Mouse (Mus musculus): Measurements from ENCODE around the gene Zfp771. TPM values are rescaled to one million over a fixed set of nuclear protein-coding genes. Genes with fewer than 3 reads are reported as not detected.
"Not testable (repeated sequence)": the region's sequence is repeated elsewhere in the genome, so short reads cannot be mapped to it uniquely, and the experiment has no call there.

Gene Zfp771
- total RNA-seq, 4 experiments from 2014 or later = 32.9 to 46.1 (median 39.7) TPM

DNA sequence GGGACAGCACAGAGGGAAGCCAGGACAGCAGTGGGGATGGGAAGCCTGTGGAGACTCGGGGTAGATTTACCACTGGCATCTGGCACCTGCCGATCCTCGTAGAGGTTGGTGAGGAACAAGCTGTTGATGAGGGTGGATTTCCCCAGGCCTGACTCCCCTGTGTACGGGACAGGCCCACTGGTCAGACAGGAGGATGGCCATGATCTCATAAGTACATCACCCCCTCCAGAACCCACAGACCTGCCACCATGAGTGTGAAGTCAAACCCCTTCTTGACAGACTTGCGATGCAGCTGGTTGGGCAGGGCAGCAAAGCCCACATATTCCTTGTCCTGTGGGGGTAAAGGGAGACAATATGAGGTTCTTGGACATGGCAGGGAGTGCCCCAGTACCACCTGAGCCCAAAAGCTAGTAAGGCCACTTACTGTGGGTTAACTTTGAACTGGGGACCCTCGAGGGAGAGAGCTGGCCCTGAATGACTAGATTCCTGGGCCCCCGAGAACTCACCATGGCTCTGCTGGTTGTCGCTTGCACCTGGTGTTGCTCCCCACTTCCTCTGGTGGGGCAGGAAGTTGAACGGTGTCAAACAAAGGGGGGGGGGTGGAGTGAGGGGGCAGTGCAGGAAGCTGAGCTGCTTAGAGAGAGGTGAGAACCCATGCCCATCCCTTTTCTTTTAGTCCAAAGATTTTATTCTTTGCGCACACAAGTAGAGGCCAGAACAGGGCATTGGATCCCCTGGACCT, 26.0 kb upstream of the Zfp771 start:
- no peak for DNase-seq

DNA sequence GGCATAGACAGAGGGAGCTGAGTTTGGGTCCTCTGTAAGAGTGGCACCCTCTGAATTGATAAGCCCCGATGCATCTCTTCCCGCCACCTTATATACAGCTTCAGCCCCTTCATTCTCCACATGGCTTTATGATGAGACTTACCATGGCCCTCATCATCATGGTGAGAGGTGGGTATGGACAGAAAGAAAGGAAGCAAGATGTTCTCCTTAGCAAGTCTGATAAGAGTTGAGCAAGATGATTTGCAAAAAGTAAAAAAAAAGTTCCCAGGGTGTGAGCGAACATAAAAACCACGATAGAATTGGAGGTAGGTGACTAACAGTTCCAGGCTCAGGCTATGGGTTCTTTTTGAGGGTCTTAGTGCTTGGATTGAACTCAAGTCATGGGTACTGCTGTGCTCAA, 25.4 kb upstream of the Zfp771 start:
- DNase-seq = no peak

DNA sequence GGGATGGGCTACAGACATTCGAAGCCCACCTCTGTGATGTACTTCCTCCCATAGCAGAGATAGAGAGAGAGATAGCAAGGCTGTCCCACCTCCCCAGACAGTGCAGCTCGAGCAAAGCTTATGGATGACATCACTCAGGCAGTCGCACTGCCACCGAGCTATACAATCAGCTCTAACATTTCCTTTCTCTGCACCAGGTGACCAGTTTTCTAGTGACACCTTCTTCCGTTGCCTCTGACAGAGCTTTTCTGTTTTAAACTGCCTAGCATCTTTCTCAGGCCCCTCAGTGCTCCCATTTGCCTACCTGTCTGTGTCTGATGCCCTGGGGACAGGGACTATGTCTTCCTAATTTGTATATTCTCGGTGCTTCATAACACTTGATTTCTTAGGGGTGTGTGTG, 23.6 kb upstream of the Zfp771 start:
- no peak for DNase-seq

DNA sequence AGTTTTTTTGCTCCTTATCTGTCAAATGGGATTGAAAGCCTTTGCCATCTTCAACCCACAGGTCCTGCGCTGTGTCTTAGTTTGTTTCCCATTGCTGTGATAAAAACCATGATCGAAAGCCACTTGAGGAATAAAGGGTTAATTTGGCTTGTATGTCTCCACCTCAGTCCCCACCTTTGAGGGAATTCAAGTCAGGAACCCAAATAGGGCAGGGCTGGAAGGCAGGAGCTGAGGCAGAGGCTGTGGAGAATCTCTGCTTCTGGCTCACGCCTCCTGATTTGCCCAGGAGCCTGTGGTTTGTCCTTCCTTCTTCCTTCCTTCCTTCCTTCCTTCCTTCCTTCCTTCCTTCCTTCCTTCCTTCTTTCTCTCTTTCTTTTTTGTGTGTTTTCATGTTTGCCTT, 21.0 kb upstream of the Zfp771 start:
- no peak for DNase-seq

DNA sequence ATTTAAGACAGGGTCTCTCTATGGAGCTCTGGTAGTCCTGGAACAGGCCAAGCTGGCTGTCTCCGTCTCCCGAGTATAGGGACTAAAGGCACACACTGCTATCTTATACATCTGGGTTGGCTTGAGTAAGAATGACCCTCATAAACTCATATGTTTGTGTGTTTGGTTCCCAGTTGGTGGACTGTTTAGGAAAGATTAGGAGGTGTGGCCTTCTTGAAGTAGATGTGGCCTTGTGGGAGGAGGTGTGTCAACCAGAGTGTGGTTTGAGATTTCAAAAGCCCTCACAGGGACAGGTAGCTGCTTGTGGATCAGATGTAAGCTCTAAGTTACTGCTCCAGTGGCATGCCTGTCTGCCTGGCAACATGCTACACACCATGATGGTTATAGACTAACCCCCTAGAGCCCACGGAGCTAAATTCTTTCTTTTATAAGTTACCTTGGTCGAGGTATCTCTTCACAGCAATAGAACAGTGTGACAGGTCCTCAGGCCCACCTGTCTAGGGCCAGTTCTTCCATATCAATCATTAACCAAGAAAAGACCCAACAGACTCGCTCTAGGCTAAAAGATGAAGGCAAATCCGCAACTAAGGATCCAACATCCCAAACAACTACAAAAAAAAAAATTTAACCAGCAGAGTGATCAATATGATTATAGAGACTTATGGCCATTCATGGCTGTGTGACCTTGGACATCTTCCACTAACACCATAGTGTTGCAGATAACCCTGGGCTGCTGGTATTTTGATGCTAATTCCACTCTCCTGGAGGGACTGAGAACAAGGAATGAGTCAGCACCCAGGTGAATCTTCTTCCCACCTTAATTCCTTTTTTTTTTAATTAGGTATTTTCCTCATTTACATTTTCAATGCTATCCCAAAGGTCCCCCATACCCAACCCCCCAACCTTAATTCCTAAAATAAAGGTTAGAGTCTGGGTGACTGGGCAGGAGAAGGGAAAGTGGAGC, 20.3 kb upstream of the Zfp771 start:
- no peak for DNase-seq

DNA sequence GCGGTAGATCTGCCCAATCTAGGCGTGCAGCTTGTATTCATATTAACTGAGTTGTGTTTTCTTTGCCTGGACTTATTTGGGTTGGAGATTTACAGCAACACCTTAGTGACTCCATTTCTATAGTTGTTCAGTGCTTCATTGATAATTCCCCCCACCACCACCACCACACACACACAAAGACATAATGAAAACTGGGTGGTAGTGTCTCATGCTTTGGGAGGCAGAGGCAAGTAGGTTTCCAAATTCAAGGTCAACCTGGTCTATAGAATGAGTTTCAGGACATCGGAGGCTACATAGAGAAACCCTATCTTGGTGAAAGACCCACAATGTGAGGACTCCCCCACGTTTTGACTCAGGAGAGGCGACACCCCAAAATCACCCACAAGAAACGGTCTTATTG, 19.5 kb upstream of the Zfp771 start:
- DNase-seq = no peak

DNA sequence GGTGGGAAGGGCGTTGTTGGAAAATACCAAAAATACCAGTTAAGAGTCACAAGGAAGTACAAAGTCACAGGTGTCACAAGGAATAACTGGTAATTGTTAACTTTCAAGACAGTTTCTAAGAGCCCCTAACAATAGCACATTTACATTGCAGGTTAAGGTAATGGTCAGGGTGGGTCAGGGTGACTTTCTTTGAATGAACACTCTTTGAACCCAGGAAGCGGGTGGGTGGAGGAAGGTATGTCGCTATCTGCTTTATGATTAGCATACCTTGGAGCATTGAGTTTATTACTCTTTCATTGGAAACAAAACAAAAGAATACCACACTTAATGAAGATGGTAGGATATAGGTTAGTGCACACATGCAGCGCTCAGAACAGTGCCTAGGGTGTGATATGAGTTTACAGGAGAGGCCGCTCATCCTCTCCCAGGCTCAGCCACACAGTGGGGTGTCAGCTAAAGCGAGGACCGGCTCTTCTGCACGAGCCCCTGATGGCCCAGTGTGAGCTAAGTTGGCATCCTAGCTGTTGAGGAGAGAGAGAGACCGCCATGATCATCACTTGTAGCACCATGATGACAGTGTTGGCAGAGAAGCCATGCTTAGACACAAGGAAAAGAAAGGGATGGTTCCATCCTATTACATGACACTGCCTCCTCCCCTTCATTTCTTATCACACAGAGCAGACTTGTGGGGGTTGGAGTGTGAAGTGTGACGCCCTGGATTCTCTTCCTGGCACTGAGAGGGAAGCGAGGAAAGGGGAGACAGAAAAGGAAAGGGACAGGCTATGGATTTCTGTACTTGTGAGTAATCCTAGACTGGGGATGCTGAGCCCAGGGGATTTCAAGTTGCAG, 18.7 kb upstream of the Zfp771 start:
- DNase-seq = no peak

DNA sequence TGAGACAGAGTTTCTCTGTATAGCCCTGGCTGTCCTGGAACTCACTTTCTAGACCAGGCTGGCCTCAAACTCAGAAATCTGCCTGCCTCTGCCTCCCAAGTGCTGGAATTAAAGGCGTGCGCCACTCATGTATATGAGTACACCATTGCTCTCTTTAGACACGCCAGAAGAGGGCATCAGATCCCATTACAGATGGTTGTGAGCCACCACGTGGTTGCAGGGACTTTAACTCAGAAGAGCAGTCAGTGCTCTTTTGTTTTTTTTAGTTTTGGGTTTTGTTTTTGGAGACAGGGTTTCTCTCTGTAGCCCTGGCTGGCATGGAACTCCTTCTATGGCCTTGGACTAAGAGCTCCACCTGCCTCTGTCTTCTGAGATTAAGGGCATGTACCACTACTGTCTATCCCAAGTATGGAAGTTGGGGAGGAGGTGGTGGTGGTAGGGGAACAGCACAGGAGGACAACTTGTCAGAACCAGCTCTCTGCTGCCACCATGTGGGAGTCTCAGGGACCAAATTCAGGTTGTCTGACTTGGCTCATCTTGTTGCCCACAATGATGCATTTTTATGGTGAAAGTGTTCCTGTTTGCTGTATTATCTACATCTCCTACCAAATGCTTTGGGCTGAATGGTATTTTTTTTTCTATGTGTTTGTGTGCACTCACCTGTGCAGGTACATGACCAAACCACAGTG, 15.3 kb upstream of the Zfp771 start:
- no peak for DNase-seq

DNA sequence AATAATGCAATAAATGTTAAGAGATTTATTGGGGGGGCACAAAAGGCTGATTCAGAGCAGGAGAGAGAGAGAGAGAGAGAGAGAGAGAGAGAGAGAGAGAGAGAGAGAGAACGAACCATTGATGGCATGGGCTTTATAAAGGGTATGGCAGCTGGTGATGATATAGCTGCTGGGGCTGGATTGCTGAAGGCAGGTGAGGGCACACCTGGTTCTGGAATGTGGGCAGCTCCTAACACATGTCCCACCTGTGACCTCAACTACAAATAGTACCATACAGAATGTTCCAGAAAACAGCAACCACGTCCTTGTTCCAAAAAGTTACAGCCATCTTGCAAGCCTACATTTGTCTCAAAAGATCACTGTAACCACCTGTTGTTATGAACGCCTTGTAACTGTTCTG, 12.7 kb upstream of the Zfp771 start:
- DNase-seq = no peak

DNA sequence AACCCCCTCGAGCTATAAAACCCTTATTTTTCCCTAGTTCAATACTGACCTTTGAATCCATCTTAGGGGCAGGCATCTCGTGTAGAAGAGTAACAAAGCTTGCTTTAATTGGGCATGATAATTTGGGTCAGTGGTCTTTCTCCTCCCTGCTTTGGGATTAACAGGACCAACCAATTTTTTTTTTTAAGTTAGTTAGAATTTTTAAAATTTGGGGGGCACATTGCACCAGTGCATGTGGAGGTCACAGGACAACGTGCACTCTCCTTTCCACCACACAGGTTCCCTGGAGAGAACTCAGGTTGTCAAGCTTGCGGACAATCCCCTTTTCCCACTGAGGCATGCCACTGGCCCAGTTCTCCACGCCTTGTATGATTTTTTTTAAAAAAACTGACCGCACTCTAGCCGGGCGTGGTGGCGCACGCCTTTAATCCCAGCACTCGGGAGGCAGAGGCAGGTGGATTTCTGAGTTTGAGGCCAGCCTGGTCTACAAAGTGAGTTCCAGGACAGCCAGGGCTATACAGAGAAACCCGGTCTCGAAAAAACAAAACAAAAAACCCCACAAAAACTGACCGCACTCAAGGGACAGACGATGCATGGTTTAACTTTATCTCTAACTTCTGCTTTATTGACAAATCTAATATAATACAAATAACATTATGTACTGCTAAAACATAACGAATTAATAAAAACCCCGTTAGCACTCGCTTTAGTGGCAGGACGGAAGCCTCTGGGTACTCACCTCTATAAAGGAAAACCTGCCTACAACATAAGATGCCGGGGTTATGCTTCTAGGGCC, 12.1 kb upstream of the Zfp771 start:
- DNase-seq = no peak

DNA sequence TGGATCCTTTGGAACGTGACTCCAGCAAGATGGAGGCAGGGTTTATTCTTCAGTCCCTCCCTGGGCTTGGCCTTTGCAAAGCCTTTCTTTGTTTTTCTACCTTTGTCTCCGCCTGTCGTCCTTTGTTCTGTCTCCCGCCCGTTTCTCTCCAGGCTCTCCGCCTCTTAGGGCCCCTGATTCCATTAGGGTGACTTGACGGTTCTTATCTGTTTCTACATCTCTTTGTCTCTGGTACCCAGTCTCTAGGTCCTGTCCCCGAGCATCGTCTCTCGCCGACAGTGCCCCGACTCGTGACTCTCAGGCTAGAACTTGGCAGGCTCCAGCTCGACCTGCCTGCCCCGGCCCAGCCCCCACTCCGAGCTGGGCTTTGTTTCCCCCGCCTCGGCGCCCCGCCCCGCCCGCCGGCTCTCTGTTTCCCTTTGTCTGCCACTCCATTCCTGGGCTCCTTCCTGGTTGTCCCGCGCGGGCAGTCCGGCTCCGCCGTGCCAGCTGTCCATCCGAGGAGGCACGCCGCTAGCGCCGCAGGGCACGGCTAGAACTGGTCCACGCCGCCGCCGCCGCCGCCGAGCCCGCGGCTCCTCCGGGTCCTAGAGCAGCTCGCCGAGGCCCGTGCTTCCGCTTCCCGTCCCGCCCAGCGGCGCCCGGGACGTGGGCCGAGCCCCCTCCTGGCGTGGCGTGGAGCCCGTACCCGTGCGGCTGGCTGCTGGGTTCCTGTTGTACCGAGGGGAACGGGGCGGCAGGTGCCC, 11.3 kb upstream of the Zfp771 start, which contains the start of the genes Zfp553 and Sept1:
Gene Zfp553 (plus strand): TSS at position 440 of the 746 bp plus-strand sequence.
Gene Sept1 (minus strand): TSS at position 509 of the 746 bp plus-strand sequence.
- peak; percentile 73 for DNase-seq

DNA sequence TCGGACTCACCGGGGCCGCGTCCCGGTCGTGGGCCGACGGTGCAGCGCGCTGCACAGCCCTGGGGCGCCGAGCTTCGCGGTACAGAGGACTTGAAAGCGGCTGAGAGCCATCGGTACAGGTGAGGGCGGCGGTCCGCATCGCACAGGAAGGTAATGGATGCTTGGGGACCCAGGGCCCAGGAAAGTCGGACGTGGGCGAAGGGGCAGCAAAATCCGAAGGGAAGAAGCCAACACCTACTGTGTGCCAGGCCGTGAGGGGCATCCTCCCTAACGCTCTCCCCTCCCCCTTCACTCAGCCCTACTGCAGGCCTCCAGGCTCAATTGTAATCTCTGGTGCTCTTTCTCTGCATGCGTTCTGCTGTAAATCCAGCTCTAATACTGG, 10.7 kb upstream of the Zfp771 start:
- DNase-seq = no peak

DNA sequence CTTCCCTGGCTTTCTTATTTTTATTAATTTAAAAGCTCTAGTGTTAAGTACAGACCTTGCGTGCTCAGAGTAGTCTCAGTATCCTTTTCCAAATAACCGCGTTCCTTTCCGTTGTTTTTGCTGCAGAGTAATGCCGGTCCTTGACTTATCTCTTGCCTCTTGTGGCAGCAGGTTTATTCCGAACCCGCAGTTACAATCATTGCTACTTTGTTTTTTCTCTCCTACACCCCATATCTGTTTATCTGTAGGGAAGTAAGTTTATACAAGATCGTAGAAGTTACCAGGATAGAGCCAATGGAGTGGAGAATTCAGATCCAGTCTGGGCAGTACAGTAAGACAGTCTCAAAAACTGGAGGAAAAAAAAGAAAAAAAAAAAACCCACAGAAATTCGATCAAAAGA, 10.3 kb upstream of the Zfp771 start:
- DNase-seq = no peak

DNA sequence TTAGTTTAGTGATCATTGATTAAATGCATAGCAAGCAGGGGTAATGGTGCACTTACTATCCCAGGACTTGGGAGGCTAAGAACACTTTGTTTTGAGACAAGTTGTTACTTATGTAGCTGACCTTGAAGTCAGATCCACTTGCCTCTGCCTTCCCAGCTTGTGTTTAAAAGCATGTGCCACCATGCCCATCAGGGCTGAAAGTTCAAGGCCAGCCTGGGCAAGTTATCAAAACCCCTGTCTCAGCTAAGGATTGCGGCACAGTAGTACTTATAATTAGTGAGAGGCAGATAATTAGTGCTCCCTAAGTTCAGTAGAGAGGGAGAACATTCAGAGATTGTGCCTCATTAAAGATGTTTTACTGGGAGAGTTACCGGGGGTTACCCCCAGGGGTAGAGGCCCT, 9.3 kb upstream of the Zfp771 start:
- DNase-seq = no peak

DNA sequence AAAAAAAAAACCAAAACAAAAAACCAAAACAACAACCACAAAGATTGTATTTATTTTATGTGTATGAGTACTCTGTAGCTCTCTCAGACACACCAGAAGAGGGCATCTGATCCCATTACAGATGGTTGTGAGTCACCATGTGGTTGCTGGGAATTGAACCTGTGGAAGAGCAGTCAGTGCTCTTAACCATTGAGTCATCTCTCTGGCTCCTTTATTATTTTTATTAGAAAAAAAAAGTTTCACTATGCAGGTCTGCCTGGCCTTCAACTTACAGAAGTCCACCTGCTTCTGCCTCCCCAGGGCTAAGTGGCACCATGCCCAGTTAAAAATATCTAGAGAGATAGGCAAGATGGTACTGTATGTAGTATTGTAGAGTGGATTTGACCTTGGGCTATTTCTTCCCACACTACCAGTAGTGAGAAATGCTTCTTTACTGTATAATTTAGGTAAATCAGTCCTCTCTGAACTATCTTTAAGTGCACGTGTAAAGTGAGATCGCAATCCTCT, 660 bp upstream of the Zfp771 start:
- DNase-seq = no peak

DNA sequence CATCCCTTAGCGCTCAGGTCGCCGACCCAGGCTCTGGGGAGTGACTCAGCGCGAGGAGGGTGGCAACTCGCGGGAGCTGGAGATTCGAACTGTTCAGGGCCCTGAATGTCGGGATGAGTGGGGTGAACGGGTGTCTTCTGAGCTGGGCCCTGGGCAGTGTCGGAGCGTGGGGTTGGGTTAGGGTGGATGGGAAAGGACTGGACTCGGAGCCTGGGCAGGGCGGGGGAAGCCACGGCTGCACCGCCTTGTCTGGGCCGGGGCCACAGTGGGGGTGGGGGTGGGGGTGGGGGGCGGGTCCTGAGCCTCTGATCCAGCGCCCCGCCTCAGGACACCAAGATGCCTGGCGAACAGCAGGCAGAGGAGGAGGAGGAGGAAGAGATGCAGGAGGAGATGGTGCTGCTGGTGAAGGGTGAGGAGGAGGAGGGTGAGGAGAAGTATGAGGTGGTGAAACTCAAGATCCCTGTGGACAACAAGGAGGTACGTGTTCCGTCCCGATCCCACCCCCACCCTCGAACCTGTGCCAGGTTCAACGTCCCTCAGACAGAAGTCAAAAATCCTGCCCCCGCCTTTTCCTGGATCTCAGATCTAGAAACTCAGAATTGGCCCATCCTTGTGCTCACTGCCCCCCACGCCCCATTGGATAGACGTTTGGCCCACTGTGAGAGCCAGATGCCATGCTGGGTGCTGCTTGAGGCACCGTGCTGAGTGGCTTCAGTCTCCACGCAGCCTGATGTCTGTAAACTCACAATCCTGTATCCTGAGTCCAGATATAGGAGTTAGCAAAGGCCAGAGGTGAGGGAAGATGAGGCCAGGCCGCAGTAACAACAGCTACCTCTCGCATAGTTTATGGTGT, 810 bp downstream of the Zfp771 start:
- no peak for DNase-seq

DNA sequence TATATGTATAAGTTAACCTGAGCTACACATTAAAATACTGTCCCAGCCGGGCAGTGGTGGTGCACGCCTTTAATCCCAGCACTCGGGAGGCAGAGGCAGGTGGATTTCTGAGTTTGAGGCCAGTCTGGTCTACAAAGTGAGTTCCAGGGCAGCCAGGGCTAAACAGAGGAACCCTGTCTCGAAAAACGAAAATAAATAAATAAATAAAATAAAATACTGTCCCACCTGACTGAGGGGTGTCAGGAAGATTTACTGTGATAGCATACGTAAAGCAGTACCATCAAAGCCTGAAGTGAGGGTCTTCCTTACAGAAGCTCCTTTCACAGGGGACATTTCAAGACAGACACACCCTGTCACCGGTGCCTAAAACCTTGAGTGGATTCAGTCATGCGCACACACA, 6.4 kb downstream of the Zfp771 start:
- DNase-seq = not testable (repeated sequence)

DNA sequence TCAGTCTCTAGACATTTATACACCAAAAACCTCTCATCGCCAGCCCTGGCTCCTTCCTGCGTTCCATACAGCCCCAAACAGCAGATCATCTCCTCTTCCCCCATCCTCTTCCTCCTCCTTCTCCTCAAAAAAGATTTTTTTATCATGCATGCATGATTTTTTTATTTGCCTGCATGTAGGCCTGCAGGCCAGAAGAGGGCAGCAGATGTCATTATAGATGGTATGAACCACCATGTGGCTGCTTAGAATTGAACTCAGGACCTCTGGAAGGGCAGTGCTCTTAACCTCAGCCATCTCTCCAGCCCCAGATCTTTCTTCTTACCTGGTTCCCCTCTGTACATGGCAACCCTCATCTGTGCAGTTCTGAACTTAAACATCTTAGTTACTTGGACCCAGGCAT, 8.3 kb downstream of the Zfp771 start:
- no peak for DNase-seq

DNA sequence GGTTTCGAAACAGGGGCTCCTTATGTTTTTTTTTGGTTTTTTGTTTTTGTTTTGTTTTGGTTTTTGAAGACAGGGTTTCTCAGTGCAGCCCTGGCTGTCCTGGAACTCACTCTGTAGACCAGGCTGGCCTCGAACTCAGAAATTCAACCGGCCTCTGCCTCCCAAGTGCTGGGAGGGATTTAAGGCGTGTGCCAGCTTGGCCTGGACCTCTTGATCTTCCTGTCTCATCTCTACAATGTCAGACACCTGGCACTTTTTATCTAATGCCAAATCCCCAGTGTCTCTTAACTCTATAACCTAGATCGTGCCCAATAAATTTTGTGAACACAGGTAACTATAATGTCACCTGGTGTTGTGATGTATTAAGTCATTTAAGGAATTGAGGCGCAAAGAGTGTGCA, 9.3 kb downstream of the Zfp771 start:
- no peak for DNase-seq
